Mouse (Mus musculus) C2C12 (cell line): Measurements from ENCODE around the gene Wasf2.

ENCODE experiments used
- CEBPB ChIP-seq: IDR thresholded peaks from one replicate; pipeline ENCODE4 v1.6.1; 2011; ENCODE audit warnings: low read depth, mild to moderate bottlenecking, control low read depth, moderate library complexity
- CTCF ChIP-seq: IDR thresholded peaks from one replicate; pipeline ENCODE4 v1.5.1; 2011; ENCODE audit not compliant: control insufficient read depth, insufficient read depth, insufficient read length
- MAX ChIP-seq: IDR thresholded peaks from one replicate; pipeline ENCODE4 v1.6.1; 2011; ENCODE audit warnings: mild to moderate bottlenecking, control low read depth
- MYOG ChIP-seq: IDR thresholded peaks from one replicate; pipeline ENCODE4 v1.6.1; 2011; ENCODE audit not compliant: control insufficient read depth, insufficient read length; ENCODE audit errors: extremely low read depth
- USF1 ChIP-seq: IDR thresholded peaks from one replicate; pipeline ENCODE4 v1.6.1; 2011; ENCODE audit warnings: low read depth, mild to moderate bottlenecking, control low read depth, moderate library complexity

GRCm38 (mm10) chr4:133194482-133194881 is 64.2 kb downstream of the Wasf2 start:
- TF ChIP-seq CTCF, result no peak
- TF ChIP-seq MYOG, result no peak
- no peak for TF ChIP-seq CEBPB
- no peak for TF ChIP-seq MAX
- TF ChIP-seq USF1, result no peak
